Mouse (Mus musculus) neural tube, embryonic 11.5 days (tissue): Measurements from ENCODE around the gene Sult4a1. TPM values are rescaled to one million over a fixed set of nuclear protein-coding genes. Genes with fewer than 3 reads are reported as not detected.
A peak's percentile ranks its signal among the peaks of the same experiment; 100 is the strongest.

Experiments
- ATAC-seq: fragments of 200-750 bp; cut with Nextera tagmentation; 2 replicates; pipeline ENCODE4 v1.8.0; 2017; ENCODE audit warnings: moderate number of reproducible peaks, mild to moderate bottlenecking, moderate TSS enrichment, moderate library complexity; ENCODE audit not compliant: insufficient read depth, low FRiP score, low TSS enrichment
- DNase-seq: peaks from one replicate; pipeline ENCODE4 v3.0.0-alpha.2; 2015; ENCODE audit warnings: low spot score
- H3K27ac ChIP-seq: fragments of 300-500 bp; sonication (generic); 2 replicates; pipeline ENCODE4 v1.5.1; 2014; ENCODE audit warnings: low read depth, mild to moderate bottlenecking, low read length
- H3K27me3 ChIP-seq: fragments of 300-500 bp; sonication (generic); 2 replicates; pipeline ENCODE4 v1.6.1; 2014; ENCODE audit warnings: mild to moderate bottlenecking, low read length, mixed read lengths; ENCODE audit not compliant: control insufficient read depth, insufficient read depth
- H3K36me3 ChIP-seq: fragments of 300-500 bp; sonication (generic); 2 replicates; pipeline ENCODE4 v1.6.1; 2014; ENCODE audit warnings: mild to moderate bottlenecking, low read length, moderate library complexity, mixed read lengths; ENCODE audit not compliant: control insufficient read depth, insufficient read depth
- H3K4me1 ChIP-seq: fragments of 300-500 bp; sonication (generic); 2 replicates; pipeline ENCODE4 v1.6.1; 2014; ENCODE audit warnings: low read length, mixed read lengths; ENCODE audit not compliant: control insufficient read depth, insufficient read depth
- H3K4me2 ChIP-seq: fragments of 300-500 bp; sonication (generic); 2 replicates; pipeline ENCODE4 v1.6.1; 2014; ENCODE audit warnings: low read depth, mild to moderate bottlenecking, moderate library complexity
- H3K4me3 ChIP-seq: fragments of 300-500 bp; sonication (generic); 2 replicates; pipeline ENCODE4 v1.5.1; 2014; ENCODE audit warnings: low read depth, low read length
- H3K9ac ChIP-seq: fragments of 300-500 bp; sonication (generic); 2 replicates; pipeline ENCODE4 v1.6.1; 2014; ENCODE audit warnings: mild to moderate bottlenecking, low read length
- H3K9me3 ChIP-seq: fragments of 300-500 bp; sonication (generic); 2 replicates; pipeline ENCODE4 v1.6.1; 2016; ENCODE audit warnings: low read length; ENCODE audit not compliant: control insufficient read depth
- WGBS: fragments of 180-500 bp; shearing (Covaris S2); extraction: QIAGEN DNeasy Blood & Tissue Kit; methylation state at CpG from one replicate; pipeline ENCODE4 v1.1.7; 2014; 5-methylcytosine and 5-hydroxymethylcytosine counted together
- polyA plus RNA-seq: library from polyadenylated mRNA; unstranded; fragments of >200 nt; fragmentation: Nextera tagmentation; extraction: Ambion mirVana; gene quantifications from 2 replicates; pipeline ENCODE4 v1.2.1, GENCODE M21; 2014

Gene Sult4a1
- polyA plus RNA-seq, result 16.0 and 18.1 TPM in 2 replicates

DNA sequence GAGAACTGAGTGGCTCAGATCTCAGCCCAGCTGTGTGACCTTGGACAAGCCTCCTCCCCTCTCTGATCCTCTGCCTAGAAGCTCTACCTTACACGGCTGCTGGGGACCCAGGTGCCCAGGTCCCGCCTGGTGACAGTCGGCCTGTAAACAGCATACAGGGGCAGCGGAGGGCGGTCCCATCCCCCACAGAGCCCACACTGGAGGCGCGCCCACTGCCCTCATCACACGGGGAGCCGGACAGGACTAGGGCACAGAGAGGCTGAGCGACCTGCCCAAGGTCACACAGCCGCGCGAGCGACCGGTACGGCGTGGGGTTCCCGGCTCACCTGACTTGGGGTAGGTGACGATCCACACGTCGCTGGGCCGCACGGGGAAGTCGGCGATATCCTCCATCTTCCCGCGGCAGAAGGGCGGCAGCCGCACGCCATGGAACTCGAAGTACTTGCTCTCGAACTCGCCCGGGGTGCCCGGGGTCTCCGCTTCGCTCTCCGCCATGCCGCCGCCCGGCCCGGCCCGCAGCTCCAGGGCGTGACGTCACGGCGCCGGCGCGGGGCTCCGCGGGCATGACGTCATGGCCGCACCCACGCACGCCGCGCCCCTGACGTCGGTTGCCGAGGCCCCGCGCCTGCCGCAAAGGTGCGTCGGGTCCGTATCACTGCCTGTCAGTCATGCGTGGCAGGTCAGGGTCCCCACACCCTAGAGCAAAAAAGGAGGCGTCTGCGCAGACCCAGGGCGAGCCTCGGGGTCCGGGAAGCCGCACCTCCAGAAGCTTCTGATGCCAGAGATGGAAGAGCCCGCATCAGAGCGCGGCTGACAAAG is at the start of gene Sult4a1:
TSS of gene Sult4a1 (minus strand) at position 650 of the 819 bp plus-strand sequence.
- Histone ChIP-seq H3K4me3 (peak within 1 kb of the TSS; percentile 37), H3K9ac (peak within 1 kb of the TSS; percentile 31), H3K9me3 (no peaks in the 10 kb centered on the region), H3K36me3 (no peaks in the 10 kb centered on the region), H3K4me2 (peak within 1 kb of the TSS; percentile 66), H3K27me3 (peaks cover 22% of the 10 kb centered on the region), H3K27ac (no peak within 1 kb of the TSS), H3K4me1 (no peaks in the 10 kb centered on the region)
- DNase-seq (peak; percentile 63), ATAC-seq (no peak; the same call in 1 of the 2 replicates)
- 4% methylated on average over 60 of the region's 77 CpGs for WGBS

DNA sequence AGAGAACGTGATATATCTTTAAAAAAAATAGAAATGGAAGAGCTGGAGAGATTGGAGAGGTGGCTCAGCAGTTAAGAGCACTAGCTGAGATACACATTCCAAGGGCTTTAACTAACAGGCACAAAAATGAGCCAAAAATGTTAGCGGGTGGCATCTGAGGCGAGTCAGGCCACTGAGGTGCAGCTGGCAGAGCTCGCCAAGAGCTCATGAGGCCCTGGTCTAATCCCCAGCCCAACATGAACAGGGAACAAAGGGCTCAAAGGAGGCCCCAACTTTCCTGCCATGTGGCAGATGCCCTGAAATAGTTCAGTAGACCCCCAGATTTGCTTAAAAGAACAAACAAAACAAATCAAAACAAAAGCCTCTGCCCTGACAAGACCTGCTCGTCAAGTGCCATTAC is 35.4 kb upstream of the Sult4a1 start:
- H3K36me3 ChIP-seq, result no peaks in the 10 kb centered on the region

DNA sequence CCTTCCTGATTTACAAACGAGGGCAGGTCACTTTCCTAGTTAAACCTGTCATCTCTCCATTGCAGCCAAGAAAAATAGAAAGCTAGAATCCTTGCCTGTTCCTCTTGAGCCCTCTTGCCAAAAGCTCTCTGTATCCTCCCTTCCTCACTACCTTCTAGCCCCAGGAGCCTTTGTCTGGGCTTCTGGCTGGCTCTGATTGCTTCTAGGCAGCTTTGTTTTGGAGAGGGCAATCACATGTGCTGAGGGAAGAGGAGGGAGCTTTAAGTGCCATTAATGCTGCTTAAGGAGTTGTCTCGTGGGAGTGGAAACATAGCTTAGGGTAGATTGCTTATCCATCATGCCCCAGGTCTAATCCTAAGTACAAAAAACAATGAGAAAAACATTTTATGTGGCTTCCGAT is 34.6 kb upstream of the Sult4a1 start:
- no peak overlapping the region for H3K27ac ChIP-seq
- ATAC-seq, result no peak

More for the DNA sequence above, 35.4 kb upstream of the Sult4a1 start:
- no peak overlapping the region for H3K4me2 ChIP-seq
- H3K9me3 ChIP-seq, result no peaks in the 10 kb centered on the region
- 82% methylated on average over 5 of the region's 5 CpGs for WGBS
- H3K4me1 ChIP-seq, result peaks cover 6% of the 10 kb centered on the region; the same call in 1 of the 2 replicates
- ATAC-seq (no peak), DNase-seq (no peak)
- no peaks in the 10 kb centered on the region for H3K27me3 ChIP-seq
- H3K9ac ChIP-seq, result no peak overlapping the region
- H3K27ac ChIP-seq, result no peak overlapping the region
- no peak overlapping the region for H3K4me3 ChIP-seq

DNA sequence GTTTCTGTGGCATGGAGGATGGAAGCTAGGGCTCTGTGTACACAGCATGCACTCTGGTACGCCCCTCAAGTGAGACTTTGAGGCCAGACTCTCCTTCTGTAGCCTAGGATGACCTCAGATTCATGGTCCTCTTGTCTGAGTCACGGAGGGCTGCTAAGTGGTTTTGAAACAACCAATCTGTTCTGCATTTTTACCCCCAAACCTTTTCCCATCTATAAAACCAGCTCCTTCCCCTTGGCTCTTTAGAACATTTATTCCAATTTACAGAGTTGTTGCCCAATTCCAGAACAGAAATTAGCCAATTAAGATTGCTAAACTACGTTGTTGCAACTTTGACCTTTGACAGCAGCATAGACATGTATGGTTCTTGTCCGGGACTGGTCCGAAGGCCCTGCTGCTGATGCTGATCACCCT is 34.0 kb upstream of the Sult4a1 start:
- Histone ChIP-seq H3K27me3 (no peaks in the 10 kb centered on the region), H3K4me1 (peaks cover 6% of the 10 kb centered on the region; the same call in 1 of the 2 replicates), H3K9ac (no peak overlapping the region), H3K4me2 (no peak overlapping the region), H3K4me3 (no peak overlapping the region), H3K27ac (no peak overlapping the region), H3K36me3 (no peaks in the 10 kb centered on the region), H3K9me3 (no peaks in the 10 kb centered on the region)
- DNase-seq (no peak), ATAC-seq (no peak)
- 86% methylated on average over 5 of the region's 5 CpGs for WGBS

More for the DNA sequence above, 34.6 kb upstream of the Sult4a1 start:
- H3K4me1 ChIP-seq, result peaks cover 6% of the 10 kb centered on the region; the same call in 1 of the 2 replicates
- no peak for DNase-seq
- no peak overlapping the region for H3K4me2 ChIP-seq
- H3K9me3 ChIP-seq, result no peaks in the 10 kb centered on the region
- no peaks in the 10 kb centered on the region for H3K27me3 ChIP-seq
- no peak overlapping the region for H3K4me3 ChIP-seq
- no peaks in the 10 kb centered on the region for H3K36me3 ChIP-seq
- WGBS, result 62% methylated on average over 3 of the region's 3 CpGs
- no peak overlapping the region for H3K9ac ChIP-seq

DNA sequence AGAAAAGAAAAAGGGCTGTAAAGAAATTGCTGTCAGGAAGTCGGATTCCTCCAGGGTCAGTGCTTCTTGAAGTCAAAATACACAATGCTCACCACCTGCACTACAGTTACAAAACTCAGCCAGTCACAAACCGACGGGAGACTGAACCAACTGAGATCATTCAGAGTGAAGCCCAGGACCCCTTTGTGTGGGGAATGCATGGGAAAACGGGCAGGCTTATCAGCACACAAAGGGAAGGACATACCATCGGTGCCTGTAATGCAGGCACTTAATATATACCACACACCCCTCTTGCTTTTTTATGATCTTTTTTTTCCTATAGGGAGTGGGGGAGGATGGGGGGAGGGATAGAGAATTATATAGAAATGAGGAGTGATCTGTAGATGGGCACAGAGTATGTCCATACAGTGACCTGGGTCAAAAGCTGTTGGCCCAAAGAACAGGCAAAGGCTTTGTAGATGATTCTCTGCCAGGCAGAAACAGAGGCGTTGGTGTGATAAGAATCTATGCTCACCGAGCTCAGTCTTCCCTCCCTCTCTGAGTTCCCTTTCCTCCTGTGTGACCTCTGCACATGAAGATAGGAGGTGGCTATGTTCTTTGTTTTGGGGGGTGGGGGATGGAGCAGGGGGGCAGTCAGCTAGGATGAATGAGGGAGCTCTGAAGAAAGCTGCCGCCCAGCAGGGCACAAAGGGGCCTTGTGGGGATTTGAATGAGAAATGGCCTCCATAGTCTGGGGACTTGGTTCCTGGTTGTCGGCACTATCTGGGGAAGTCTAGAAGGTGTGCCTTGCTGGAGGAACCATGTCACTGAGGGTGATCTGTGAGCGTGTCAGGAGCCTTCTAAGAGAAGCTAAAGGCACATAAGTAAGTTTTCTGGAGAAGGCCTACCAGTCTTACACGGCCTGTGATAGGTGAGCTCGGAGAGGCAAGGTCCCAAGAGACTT is 31.2 kb upstream of the Sult4a1 start:
- Histone ChIP-seq H3K27me3 (no peaks in the 10 kb centered on the region), H3K9me3 (no peaks in the 10 kb centered on the region), H3K4me3 (no peak overlapping the region), H3K27ac (peak overlapping the region; percentile 5; the same call in 1 of the 2 replicates), H3K9ac (no peak overlapping the region; the same call in none of the 2 replicates), H3K4me2 (no peak overlapping the region), H3K36me3 (no peaks in the 10 kb centered on the region), H3K4me1 (peaks cover 6% of the 10 kb centered on the region; the same call in 1 of the 2 replicates)
- WGBS, result 26% methylated on average over 12 of the region's 12 CpGs
- ATAC-seq, result no peak
- peak; percentile 53 for DNase-seq

DNA sequence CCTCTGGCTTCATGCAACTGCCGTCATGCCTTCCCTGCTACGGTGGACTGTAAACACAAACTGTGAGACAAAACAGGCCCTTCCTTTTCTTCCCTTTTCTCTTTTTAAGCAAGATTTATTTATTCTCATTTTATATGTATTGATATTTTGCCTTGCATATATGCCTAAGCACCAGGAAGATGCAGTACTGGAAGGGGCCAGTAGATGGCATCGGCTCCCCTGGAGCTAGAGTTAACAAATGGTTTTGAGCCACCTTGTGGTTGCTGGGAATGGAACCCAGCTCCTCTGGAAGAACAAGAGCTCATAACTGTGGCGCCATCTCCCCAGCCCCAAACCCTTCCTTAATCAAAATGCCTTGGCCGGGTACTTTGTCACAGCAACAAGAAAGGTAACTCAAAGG is 29.9 kb upstream of the Sult4a1 start:
- H3K27ac ChIP-seq, result no peak overlapping the region
- no peaks in the 10 kb centered on the region for H3K36me3 ChIP-seq
- H3K4me3 ChIP-seq, result no peak overlapping the region
- no peak overlapping the region for H3K9ac ChIP-seq
- no peak overlapping the region for H3K4me2 ChIP-seq
- DNase-seq (peak; percentile 46), ATAC-seq (no peak)
- 86% methylated on average over 5 of the region's 5 CpGs for WGBS
- no peaks in the 10 kb centered on the region for H3K9me3 ChIP-seq
- H3K4me1 ChIP-seq, result peaks cover 6% of the 10 kb centered on the region; the same call in 1 of the 2 replicates
- H3K27me3 ChIP-seq, result no peaks in the 10 kb centered on the region

DNA sequence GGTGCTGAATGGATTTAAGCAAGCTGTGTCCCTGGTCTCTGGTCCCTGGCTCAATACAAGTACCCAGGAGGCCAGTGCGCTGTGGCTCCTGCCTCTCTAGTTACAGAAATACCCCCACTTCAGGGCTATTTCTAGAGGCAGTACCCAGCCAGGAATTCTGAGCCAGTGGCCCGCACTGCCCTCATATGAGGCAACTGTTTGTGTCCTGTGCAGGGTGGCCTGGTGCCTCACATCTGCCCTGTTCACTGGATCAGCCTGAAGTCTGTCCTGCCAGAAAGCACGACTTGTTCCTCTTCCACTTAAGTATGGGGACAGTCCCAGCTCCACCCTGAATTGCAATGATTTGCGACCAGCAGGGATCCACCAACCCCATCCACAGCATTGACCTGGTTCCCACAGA is 27.9 kb upstream of the Sult4a1 start:
- Histone ChIP-seq H3K4me3 (no peak overlapping the region), H3K4me1 (peaks cover 6% of the 10 kb centered on the region; the same call in 1 of the 2 replicates), H3K27ac (no peak overlapping the region), H3K9me3 (no peaks in the 10 kb centered on the region), H3K4me2 (no peak overlapping the region), H3K9ac (no peak overlapping the region), H3K27me3 (no peaks in the 10 kb centered on the region), H3K36me3 (no peaks in the 10 kb centered on the region)
- 77% methylated on average over 4 of the region's 4 CpGs for WGBS
- ATAC-seq (no peak), DNase-seq (no peak)

DNA sequence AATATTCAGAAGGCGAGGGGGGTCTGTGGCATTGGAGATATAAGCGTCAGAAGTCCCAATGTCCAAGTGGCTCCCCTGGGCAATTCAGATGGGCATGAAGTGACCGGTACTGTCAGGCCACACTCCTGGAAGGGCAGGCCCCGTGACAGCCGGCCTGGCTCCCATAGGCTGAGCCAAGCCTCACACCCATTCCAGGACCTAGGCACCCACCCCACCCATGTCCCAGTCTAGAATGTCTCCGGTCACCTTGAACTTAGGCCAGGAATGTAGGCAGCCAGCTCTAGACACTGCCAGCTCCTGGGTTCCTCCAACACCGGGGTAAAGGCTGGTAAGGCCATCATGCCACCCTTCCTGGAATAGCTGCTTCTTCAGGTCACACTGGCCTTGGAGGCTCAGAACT is 26.4 kb upstream of the Sult4a1 start:
- Histone ChIP-seq H3K36me3 (no peaks in the 10 kb centered on the region), H3K27me3 (no peaks in the 10 kb centered on the region), H3K9ac (no peak overlapping the region), H3K4me3 (no peak overlapping the region), H3K4me2 (no peak overlapping the region), H3K9me3 (no peaks in the 10 kb centered on the region), H3K4me1 (peaks cover 3% of the 10 kb centered on the region; the same call in 1 of the 2 replicates), H3K27ac (no peak overlapping the region)
- 93% methylated on average over 7 of the region's 7 CpGs for WGBS
- ATAC-seq, result no peak
- DNase-seq, result no peak
